Mouse (Mus musculus): Measurements from ENCODE around the gene Wdr49. TPM values are rescaled to one million over a fixed set of nuclear protein-coding genes. Genes with fewer than 3 reads are reported as not detected.

Gene Wdr49
- polyA plus RNA-seq, 1 experiment from 2014 or later: not detected

DNA sequence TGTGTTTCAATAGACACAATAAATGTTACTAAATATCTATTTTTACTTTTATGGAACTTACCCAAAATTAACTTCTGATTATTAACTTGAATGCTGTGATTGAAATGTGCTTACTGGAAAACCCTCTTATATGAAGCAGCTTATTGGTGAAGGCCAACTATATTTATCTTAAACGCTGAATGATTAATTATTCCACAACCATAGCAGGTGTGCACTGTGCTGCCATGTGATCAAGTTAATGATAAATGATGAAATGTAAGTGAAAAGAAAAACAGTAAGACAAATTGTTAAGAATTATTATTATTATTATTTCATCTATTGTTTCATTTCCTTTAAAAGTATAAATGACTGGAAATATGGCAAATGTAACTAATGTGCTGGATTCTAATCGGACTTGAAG, 212.0 kb downstream of the Wdr49 start, which contains the start of gene Serpini2:
Gene Serpini2 (minus strand): TSS at position 101 of the 400 bp plus-strand sequence.
- no peak for TF ChIP-seq CTCF (IDR thresholded peaks at IDR 0.05; ENCODE audit: low read depth)
- no peak for TF ChIP-seq EP300 (optimal IDR thresholded peaks at IDR 0.05)
- H3K9me3 ChIP-seq (ENCODE audit: control insufficient read depth, low read length): no peaks in the 10 kb centered on the region
- ATAC-seq (ENCODE audit: low FRiP score, low TSS enrichment): no peak
- no peaks in the 10 kb centered on the region for H3K36me3 ChIP-seq (ENCODE audit: control insufficient read depth, insufficient read depth, low read length)
- 69% methylated on average over 2 of the region's 2 CpGs for WGBS
- H3K4me1 ChIP-seq (replicated peaks; ENCODE audit: control insufficient read depth, insufficient read depth): no peaks in the 10 kb centered on the region
- no peak within 1 kb of the TSS for H3K4me3 ChIP-seq (ENCODE audit: low read depth, low read length)
- no peak within 1 kb of the TSS for H3K4me2 ChIP-seq (replicated peaks; ENCODE audit: low read depth)
- no peak for DNase-seq (ENCODE audit: low spot score)
- no peak within 1 kb of the TSS for H3K9ac ChIP-seq (ENCODE audit: low read length)
- H3K27me3 ChIP-seq (ENCODE audit: control insufficient read depth, insufficient read depth, low read length): no peaks in the 10 kb centered on the region
- no peak within 1 kb of the TSS for H3K27ac ChIP-seq (replicated peaks)

DNA sequence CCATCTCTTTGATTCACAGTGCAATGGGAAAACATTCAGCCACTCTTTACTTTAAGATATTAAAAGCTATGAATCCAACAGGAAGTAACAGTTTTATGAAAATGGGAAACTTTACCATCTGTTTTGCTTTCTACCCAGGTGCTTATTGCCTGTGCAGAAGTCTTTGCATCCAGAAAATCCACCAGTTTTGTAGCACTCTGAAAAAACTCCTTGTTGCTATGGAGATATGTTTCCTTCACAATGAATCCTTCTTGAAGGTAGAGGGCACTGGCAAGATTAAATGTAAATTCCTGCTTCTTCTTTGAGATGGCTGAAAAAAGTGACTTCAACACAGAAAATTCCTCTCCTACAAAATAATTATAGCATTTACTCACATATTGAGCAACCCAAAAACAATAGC, 222.6 kb downstream of the Wdr49 start:
- no peak for DNase-seq (ENCODE audit: low spot score)
- no peak for ATAC-seq (ENCODE audit: low FRiP score, low TSS enrichment)
- Histone ChIP-seq H3K9ac (ENCODE audit: low read length) (no peak overlapping the region), H3K9me3 (ENCODE audit: control insufficient read depth, low read length) (no peaks in the 10 kb centered on the region), H3K27me3 (ENCODE audit: control insufficient read depth, insufficient read depth, low read length) (no peaks in the 10 kb centered on the region), H3K4me2 (replicated peaks; ENCODE audit: low read depth) (no peak overlapping the region), H3K27ac (replicated peaks) (no peak overlapping the region), H3K4me3 (ENCODE audit: low read depth, low read length) (no peak overlapping the region), H3K36me3 (ENCODE audit: control insufficient read depth, insufficient read depth, low read length) (no peaks in the 10 kb centered on the region), H3K4me1 (replicated peaks; ENCODE audit: control insufficient read depth, insufficient read depth) (no peaks in the 10 kb centered on the region)
- no peak for TF ChIP-seq EP300 (optimal IDR thresholded peaks at IDR 0.05)

Other genes starting within 250 kb of the Wdr49 start
- 0.08 and 0.15 TPM in 2 replicates for gene Serpini2, start 212.1 kb downstream of the Wdr49 start, polyA plus RNA-seq (2015; fragmentation: Nextera tagmentation; extraction: Ambion mirVana)
- 99.8 and 102 TPM in 2 replicates for gene Pdcd10, start 74.7 kb upstream of the Wdr49 start, polyA plus RNA-seq (2015; fragmentation: Nextera tagmentation; extraction: Ambion mirVana)
- 3.9 and 4.6 TPM in 2 replicates for gene Serpini1, start 75.4 kb upstream of the Wdr49 start, polyA plus RNA-seq (2015; fragmentation: Nextera tagmentation; extraction: Ambion mirVana)

All from stomach, postnatal 0 days (tissue).